Mouse (Mus musculus): ENCODE results near the gene Map3k3.
"Not testable (repeated sequence)": the region's sequence is repeated elsewhere in the genome, so short reads cannot be mapped to it uniquely, and the experiment has no call there.

Gene Map3k3

GRCm38 (mm10) chr11:106076321-106076720, 8.1 kb upstream of the Map3k3 start:
- peak; percentile 63 to 87 for DNase-seq (ENCODE audit: inconsistent age in 2 of 2, low spot score in 1 of 2)

GRCm38 (mm10) chr11:106084911-106085561, 623 bp downstream of the Map3k3 start:
- DNase-seq (ENCODE audit: inconsistent age in 2 of 2, low spot score in 1 of 2), result peak; percentile 86 to 94

- peak in 1 of 2 experiments; percentile 51 for DNase-seq (ENCODE audit: inconsistent age in 2 of 2, low spot score in 1 of 2)
Measured at GRCm38 (mm10) chr11:106098223-106098622, 13.8 kb downstream of the Map3k3 start.

- DNase-seq (ENCODE audit: inconsistent age in 2 of 2, low spot score in 1 of 2), result peak in 1 of 2 experiments; percentile 31
Measured at GRCm38 (mm10) chr11:106102866-106103265, 18.5 kb downstream of the Map3k3 start.

- DNase-seq (ENCODE audit: inconsistent age in 2 of 2, low spot score in 1 of 2), result no peak
Measured at GRCm38 (mm10) chr11:106106047-106106587, 21.7 kb downstream of the Map3k3 start.

GRCm38 (mm10) chr11:106111688-106112087, 27.3 kb downstream of the Map3k3 start:
- DNase-seq (ENCODE audit: inconsistent age in 2 of 2, low spot score in 1 of 2), result no peak

- no peak for DNase-seq (ENCODE audit: inconsistent age in 2 of 2, low spot score in 1 of 2)
Measured at GRCm38 (mm10) chr11:106122221-106122620, 37.8 kb downstream of the Map3k3 start.

- peak in 1 of 2 experiments; percentile 54 for DNase-seq (ENCODE audit: inconsistent age in 2 of 2, low spot score in 1 of 2)
Measured at GRCm38 (mm10) chr11:106122736-106123135, 38.3 kb downstream of the Map3k3 start.

GRCm38 (mm10) chr11:106124784-106125183, 40.4 kb downstream of the Map3k3 start:
- no peak for DNase-seq (ENCODE audit: inconsistent age in 2 of 2, low spot score in 1 of 2)

GRCm38 (mm10) chr11:106125827-106126226, 41.4 kb downstream of the Map3k3 start:
- no peak for DNase-seq (ENCODE audit: inconsistent age in 2 of 2, low spot score in 1 of 2)

GRCm38 (mm10) chr11:106126727-106127373, 42.4 kb downstream of the Map3k3 start:
- DNase-seq (ENCODE audit: inconsistent age in 2 of 2, low spot score in 1 of 2), result not testable (repeated sequence)

GRCm38 (mm10) chr11:106129477-106129876, 45.1 kb downstream of the Map3k3 start:
- DNase-seq (ENCODE audit: inconsistent age in 2 of 2, low spot score in 1 of 2), result no peak

- DNase-seq (ENCODE audit: inconsistent age in 2 of 2, low spot score in 1 of 2), result no peak
Measured at GRCm38 (mm10) chr11:106132516-106132915, 48.1 kb downstream of the Map3k3 start.

- DNase-seq (ENCODE audit: inconsistent age in 2 of 2, low spot score in 1 of 2), result peak; percentile 90 to 95
Measured at GRCm38 (mm10) chr11:106134580-106135528, 50.4 kb downstream of the Map3k3 start.

- DNase-seq (ENCODE audit: inconsistent age in 2 of 2, low spot score in 1 of 2), result no peak
Measured at GRCm38 (mm10) chr11:106151219-106151618, 66.8 kb downstream of the Map3k3 start.

GRCm38 (mm10) chr11:106152132-106152531, 67.7 kb downstream of the Map3k3 start:
- DNase-seq (ENCODE audit: inconsistent age in 2 of 2, low spot score in 1 of 2), result no peak

GRCm38 (mm10) chr11:106154091-106154490, 69.7 kb downstream of the Map3k3 start:
- no peak for DNase-seq (ENCODE audit: inconsistent age in 2 of 2, low spot score in 1 of 2)

GRCm38 (mm10) chr11:106154770-106155169, 70.4 kb downstream of the Map3k3 start:
- no peak for DNase-seq (ENCODE audit: inconsistent age in 2 of 2, low spot score in 1 of 2)

- no peak for DNase-seq (ENCODE audit: inconsistent age in 2 of 2, low spot score in 1 of 2)
Measured at GRCm38 (mm10) chr11:106155761-106156160, 71.3 kb downstream of the Map3k3 start.

- no peak for DNase-seq (ENCODE audit: inconsistent age in 2 of 2, low spot score in 1 of 2)
Measured at GRCm38 (mm10) chr11:106156257-106156656, 71.8 kb downstream of the Map3k3 start.

- no peak for DNase-seq (ENCODE audit: inconsistent age in 2 of 2, low spot score in 1 of 2)
Measured at GRCm38 (mm10) chr11:106157154-106157553, 72.7 kb downstream of the Map3k3 start.
